Mouse (Mus musculus) MEL (cell line): ENCODE measurements around the gene Eapp.
"Not testable (repeated sequence)": the region's sequence is repeated elsewhere in the genome, so short reads cannot be mapped to it uniquely, and the experiment has no call there.

Experiments used
- CTCF ChIP-seq, 3 experiments: IDR thresholded peaks in 2 of 3; conservative IDR thresholded peaks in 1 of 3; 2 replicates each; pipeline ENCODE4 v1.5.1; 2011 to 2012; ENCODE audit warnings: low read length in 3 of 3, low read depth in 2 of 3, mild to moderate bottlenecking in 2 of 3, improper control_type of control experiment in 1 of 3, inconsistent platforms in 1 of 3, mixed read lengths in 1 of 3, moderate library complexity in 1 of 3; ENCODE audit not compliant: control insufficient read depth in 1 of 3, insufficient read depth in 1 of 3, poor library complexity in 1 of 3, severe bottlenecking in 1 of 3
- JUND ChIP-seq: IDR thresholded peaks from 2 replicates; pipeline ENCODE4 v1.6.1; 2011; ENCODE audit warnings: low read depth, mild to moderate bottlenecking, improper control_type of control experiment, low read length

DNA sequence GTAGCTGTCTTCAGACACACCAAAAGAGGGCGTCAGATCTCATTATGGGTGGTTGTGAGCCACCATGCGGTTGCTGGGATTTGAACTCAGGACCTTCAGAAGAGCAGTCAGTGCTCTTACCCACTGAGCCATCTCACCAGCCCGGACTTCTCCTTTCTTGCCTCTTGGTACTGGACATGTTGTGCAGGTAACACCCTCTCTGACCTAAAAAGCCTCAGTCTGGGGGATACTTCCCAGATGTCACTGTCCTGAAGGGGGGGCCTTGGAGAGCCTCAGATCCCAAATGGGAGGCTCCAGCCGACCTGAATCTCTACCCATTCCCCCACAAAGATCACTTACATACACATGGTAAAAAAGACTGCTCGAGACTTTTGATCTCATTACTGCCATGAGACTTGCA lies 34.2 kb downstream of the Eapp start:
- not testable (repeated sequence) for TF ChIP-seq JUND; CTCF (IDR thresholded peaks at IDR 0.05 in 2 of 3, conservative IDR thresholded peaks at IDR 0.05 in 1 of 3; ENCODE audit: control insufficient read depth in 1 of 3, insufficient read depth in 1 of 3, low read depth in 2 of 3, low read length in 3 of 3, poor library complexity in 1 of 3, severe bottlenecking in 1 of 3)
